Mouse (Mus musculus) Patski (cell line): Measurements from ENCODE around the gene Ssbp2. TPM values are rescaled to one million over a fixed set of nuclear protein-coding genes. Genes with fewer than 3 reads are reported as not detected.

ENCODE experiments used
- ATAC-seq: fragments of 100-300 bp; one replicate; pipeline ENCODE4 v1.8.0; 2021
- CTCF ChIA-PET: fragments of 350-600 bp; sonication (Branson Sonifier 250); formaldehyde crosslinking; loops from one replicate; lab custom pipeline; 2022; ENCODE audit warnings: inconsistent platforms; lab: Charles Lee
- POLR2A ChIA-PET: fragments of 350-600 bp; sonication (Branson Sonifier 250); formaldehyde crosslinking; loops from one replicate; lab custom pipeline; 2022; ENCODE audit warnings: antibody characterized with exemption, inconsistent platforms; lab: Charles Lee
- DNase-seq: peaks from one replicate; pipeline ENCODE4 v3.0.0-alpha.2; 2011; ENCODE audit warnings: low read depth, low spot score
- H3K27me3 ChIP-seq: fragments of 371-371 bp; one replicate; pipeline ENCODE4 v1.5.1; 2021
- CTCF ChIP-seq: fragments of 100-300 bp; IDR thresholded peaks from one replicate; pipeline ENCODE4 v1.5.1; 2021
- in situ Hi-C: fragments of 300-500 bp; cut with MboI; formaldehyde crosslinking; loops from 3 replicates; pipeline ENCODE4 v1.11.1; 2018; ENCODE audit warnings: low pct_unique_long_range_greater_than_20kb, mixed read lengths
- polyA plus RNA-seq: library from polyadenylated mRNA; unstranded; gene quantifications from one replicate; pipeline ENCODE4 v1.2.3, GENCODE M21; 2021

Gene Ssbp2
- polyA plus RNA-seq, 1 experiment from 2014 or later: 91.1 TPM

DNA sequence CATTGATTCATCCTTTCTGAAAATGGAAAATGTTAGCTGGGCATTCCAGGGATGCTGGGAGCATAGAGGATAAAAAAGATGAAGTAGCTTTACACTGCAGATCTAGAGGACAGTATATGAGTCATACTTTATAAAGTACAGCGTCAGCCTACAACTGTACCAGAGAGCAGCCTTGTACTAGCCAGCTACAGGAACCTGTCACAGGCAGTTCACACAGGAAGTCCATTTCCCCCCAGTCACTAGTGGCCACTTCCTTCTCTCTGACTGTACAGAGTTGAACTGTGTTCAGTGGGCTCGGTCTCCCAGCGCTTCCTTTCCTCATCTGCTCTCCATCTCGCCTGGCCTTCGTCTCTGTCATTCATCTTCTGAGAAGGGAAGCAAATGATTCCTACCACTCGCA is 242.3 kb downstream of the Ssbp2 start:
- ATAC-seq: no peak
- ChIA-PET POLR2A (no interaction called here), CTCF (no interaction called here)
- no peak for TF ChIP-seq CTCF
- no peak for DNase-seq
- in situ Hi-C loops: no loop called here
- no peaks in the 10 kb centered on the region for H3K27me3 ChIP-seq

DNA sequence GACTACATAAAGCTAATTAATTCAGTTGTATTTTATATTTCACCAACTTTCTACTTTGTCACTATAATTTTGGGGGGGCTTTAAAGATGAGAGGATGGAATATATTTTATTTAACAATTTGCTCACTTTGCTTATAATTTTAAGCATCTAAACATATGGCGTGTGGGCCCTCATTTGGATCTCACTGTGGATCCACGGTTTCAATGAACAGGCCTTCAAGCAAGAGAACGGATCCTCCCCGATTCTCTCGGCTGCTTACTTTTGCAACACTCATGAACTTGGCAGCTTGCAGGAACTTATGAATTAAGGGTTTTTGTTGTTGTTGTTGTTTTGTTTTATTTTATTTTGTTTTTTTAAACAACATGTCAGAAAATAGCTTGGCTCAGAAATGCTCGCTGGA is 259.4 kb downstream of the Ssbp2 start:
- TF ChIP-seq CTCF: no peak
- DNase-seq (no peak), ATAC-seq (no peak)
- in situ Hi-C loops: no loop called here
- POLR2A ChIA-PET: no interaction called here
- H3K27me3 ChIP-seq: no peaks in the 10 kb centered on the region
- CTCF ChIA-PET: no interaction called here

DNA sequence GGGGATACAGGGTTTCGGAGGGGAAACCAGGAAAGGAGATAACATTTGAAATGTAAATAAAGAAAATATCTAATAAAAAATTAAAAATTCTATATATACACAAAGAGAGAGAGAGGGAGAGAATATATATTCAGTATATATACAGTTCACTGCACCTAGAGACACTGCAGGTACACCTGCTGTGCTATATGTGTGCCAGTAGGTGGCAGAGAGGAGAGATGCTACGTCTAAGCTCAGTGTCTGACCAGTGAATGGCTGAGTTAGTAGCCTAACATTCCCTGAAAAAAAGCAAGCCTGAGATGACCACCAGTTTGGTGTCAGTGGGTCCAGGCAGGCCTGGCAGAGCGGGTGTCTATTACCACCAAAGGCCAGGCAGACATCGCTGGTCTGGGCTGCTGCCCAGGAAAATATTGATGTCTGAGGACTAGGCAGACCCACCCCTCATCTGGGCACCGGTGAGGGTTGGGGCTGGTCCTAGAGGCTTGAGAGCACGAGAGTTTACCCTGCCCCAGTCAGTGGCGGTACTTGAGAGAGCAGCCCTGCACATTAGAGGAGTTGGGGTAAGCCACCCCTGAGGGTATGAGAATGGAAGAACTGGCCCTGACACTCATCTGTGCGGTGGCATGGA is 263.1 kb downstream of the Ssbp2 start:
- TF ChIP-seq CTCF: peak; percentile 63
- DNase-seq (no peak), ATAC-seq (peak; percentile 91)
- CTCF ChIA-PET: interaction anchor here (1.2 kb wide), 1 partner anchor 37 kb away, joined by 3 read pairs; no protein-coding TSS in a partner anchor
- in situ Hi-C loops: no loop called here
- POLR2A ChIA-PET: no interaction called here
- H3K27me3 ChIP-seq: no peaks in the 10 kb centered on the region

DNA sequence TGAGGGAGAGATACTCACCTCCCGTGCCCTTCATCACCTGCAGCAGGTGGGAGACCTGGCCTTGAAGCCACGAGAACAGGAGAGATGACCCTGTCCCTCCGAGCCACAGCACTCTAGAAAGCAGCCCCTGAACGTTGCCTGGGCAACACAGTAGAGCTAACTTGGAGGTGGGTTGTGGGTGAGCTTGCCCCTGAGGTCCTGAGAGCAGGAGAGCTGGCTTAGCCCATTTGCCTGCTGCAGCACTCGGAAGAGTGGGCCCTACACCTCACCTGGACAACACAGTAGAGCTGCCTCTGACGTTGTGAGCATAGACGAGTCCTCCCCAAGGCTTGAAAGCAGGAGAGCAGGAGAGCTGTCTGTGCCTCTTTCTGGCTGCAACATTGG is 263.6 kb downstream of the Ssbp2 start:
- CTCF ChIA-PET: interaction anchor here (1.2 kb wide), 1 partner anchor 36 kb away, joined by 3 read pairs; no protein-coding TSS in a partner anchor
- in situ Hi-C loops: no loop called here
- DNase-seq: no peak
- no peaks in the 10 kb centered on the region for H3K27me3 ChIP-seq
- TF ChIP-seq CTCF: no peak
- POLR2A ChIA-PET: no interaction called here
- no peak for ATAC-seq

DNA sequence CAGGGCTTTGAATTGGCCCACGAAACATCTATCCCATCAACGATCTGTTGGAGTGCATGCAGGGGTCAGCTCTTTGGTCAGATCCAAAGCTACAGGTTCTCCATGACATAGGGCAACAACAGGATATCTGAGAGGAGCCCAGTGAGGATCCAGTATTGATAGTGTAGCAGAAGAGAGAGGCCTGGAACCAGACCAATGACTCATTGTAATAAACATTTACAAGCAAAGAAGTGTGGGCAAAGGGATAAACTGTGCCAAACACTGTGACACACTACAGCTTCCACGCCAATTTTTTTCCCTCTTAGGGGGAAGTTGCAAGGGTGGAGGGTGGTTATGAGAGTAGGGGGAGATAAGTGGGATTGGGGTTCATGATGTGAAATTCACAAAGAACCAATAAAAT is 264.1 kb downstream of the Ssbp2 start:
- no peak for TF ChIP-seq CTCF
- DNase-seq (no peak), ATAC-seq (peak; percentile 35)
- H3K27me3 ChIP-seq: no peaks in the 10 kb centered on the region
- POLR2A ChIA-PET: no interaction called here
- in situ Hi-C loops: no loop called here
- CTCF ChIA-PET: no interaction called here

DNA sequence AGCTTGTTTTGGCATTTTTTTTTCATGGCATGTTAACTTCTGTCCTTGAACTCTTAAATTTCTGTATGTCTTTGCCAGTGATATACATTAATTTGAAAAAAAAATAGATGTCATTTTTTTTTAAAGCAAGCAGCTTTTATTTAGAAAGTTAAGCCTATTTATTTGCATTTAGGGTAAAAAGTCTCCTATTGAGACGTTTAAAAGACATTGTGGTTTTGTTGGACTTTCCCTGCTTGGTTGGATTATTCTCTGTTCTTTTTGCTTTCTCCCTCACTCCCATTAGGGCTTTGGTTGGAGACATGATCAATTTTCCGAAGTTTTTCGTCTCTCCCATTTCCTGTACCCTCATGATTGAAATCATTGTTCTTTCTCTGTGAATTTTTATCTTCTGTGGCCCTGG is 265.0 kb downstream of the Ssbp2 start:
- ChIA-PET CTCF (no interaction called here), POLR2A (no interaction called here)
- no peak for TF ChIP-seq CTCF
- DNase-seq (no peak), ATAC-seq (no peak)
- in situ Hi-C loops: no loop called here
- H3K27me3 ChIP-seq: no peaks in the 10 kb centered on the region

DNA sequence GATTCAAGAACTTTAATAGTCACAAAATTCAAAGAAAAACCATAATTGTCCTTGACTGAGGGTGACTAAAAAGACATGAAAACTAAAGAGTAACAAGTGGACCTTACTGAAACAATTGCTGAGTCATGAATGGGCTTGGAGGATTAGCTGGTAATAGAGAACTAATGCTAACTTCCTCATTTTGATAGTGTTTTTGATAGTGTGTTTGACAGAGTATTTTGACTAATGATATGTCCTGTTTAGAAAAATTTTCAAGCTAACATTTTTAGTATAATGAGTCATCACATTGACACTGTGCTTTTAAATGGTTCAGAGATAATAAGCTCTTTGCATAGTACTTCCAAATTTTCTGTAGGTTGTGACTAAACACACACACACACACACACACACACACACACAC is 267.8 kb downstream of the Ssbp2 start:
- no peak for ATAC-seq
- CTCF ChIA-PET: interaction anchor here (1.1 to 1.5 kb wide), 2 partner anchors 8 to 10 kb away, joined by 4 to 6 read pairs; no protein-coding TSS in a partner anchor
- no peak for DNase-seq
- no peaks in the 10 kb centered on the region for H3K27me3 ChIP-seq
- POLR2A ChIA-PET: no interaction called here
- no peak for TF ChIP-seq CTCF
- in situ Hi-C loops: no loop called here

DNA sequence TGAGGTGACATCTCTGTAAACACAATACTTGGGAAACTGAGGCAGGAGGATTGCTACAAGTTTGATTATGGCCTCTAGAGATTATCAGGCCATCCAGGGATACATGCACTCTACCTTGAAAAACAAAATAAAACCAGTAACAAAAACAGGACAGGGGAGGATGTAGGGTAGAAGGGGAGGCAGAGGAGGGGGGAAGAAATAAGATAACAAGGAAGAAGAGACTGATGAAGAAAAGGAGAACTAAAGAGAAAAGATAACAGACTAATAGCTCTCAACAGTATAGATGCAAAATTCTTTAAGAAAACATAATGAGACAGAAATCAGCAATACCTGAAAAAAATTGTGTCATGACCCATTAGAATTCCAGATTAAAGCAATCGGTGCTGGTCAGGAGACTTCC is 277.1 kb downstream of the Ssbp2 start:
- H3K27me3 ChIP-seq: peaks cover 3% of the 10 kb centered on the region
- in situ Hi-C loops: no loop called here
- ChIA-PET CTCF (interaction anchor here (1.7 kb wide), 1 partner anchor 9 kb away, joined by 6 read pairs; no protein-coding TSS in a partner anchor), POLR2A (no interaction called here)
- DNase-seq: no peak
- no peak for TF ChIP-seq CTCF
- ATAC-seq: no peak

DNA sequence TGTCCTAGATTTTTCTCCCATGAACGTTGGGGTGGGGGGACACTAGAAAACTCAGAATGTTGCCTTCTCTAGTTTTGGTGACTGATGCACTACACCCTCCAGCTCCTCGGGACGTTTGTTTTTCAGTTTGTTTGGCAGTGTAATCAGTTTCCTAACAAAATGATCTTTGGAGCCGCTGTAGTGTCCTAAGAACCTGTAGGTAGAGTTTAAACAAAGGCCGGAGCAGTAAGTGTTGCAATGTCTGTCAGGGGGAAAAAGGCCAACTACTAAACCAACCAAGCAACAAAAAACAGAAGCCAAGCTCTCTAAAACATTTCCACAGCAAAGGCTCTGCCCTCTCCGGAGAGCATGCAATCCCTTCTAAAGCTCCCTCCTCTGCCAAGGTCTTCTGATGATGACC is 280.8 kb downstream of the Ssbp2 start:
- DNase-seq (no peak), ATAC-seq (no peak)
- peaks cover 3% of the 10 kb centered on the region for H3K27me3 ChIP-seq
- POLR2A ChIA-PET: no interaction called here
- CTCF ChIA-PET: no interaction called here
- in situ Hi-C loops: no loop called here
- TF ChIP-seq CTCF: no peak

DNA sequence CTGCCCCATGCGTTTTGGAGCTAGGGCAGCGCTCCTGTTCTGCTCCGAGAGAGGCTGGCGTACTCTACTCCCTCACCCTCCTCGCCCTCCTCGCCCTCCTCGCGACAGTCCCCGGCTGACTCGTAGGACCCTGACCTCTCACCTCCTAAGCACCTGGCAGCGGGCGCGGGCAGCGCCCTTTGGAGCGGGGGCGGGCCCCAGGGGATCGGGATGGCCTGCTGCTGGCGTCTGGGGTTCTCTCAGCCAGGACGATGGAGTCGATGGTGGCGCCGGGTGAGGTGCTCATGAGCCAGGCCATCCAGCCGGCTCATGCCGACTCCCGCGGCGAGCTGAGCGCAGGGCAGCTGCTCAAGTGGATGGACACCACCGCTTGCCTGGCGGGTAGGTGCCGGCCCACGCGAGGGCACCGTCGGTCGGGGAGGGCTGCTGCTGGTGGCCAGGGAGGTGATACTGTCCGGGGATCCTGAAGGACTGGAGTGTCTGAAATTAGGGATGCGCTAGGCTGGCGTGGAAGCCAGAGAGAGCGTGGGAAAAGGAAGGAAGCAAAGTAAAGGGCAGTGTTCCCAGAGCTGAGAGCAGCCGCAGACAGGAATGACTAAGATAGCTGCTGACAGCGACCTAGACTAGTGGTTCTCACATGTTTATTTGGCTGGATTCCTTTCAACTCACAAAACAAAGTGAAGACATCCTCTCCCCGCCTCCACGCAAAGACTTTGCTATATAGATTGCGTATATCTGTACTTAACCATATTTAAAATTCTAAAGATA is 281.4 kb downstream of the Ssbp2 start, which contains the start of gene Acot12:
Gene Acot12, plus strand, starts transcription at position 233 of the 768 bp plus-strand sequence.
- peaks cover 3% of the 10 kb centered on the region for H3K27me3 ChIP-seq
- no peak for DNase-seq
- ATAC-seq: no peak
- ChIA-PET CTCF (no interaction called here), POLR2A (no interaction called here)
- in situ Hi-C loops: no loop called here
- TF ChIP-seq CTCF: no peak

DNA sequence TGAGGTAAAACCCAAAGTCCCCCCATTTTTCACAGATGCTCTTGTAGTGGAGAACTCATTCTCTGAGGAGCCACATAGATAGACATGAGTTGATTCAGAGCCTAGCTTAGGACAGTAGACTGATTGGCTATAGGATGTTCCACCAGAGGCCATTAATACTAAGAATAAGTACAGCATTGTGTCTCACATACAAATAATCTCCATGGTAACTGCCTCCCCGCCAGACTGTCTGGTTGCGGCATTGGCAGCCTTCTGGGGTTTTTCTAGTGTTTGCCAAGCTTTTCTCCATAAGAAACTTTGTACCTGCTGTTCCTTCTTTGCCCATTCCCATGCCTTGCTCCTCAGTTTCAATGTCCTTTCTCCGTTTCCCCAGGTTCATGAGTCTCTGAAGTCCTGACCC is 283.1 kb downstream of the Ssbp2 start:
- ATAC-seq: no peak
- POLR2A ChIA-PET: no interaction called here
- no peak for TF ChIP-seq CTCF
- in situ Hi-C loops: no loop called here
- no peak for DNase-seq
- peaks cover 3% of the 10 kb centered on the region for H3K27me3 ChIP-seq
- CTCF ChIA-PET: no interaction called here
